Mouse (Mus musculus) heart, embryonic 16.5 days (tissue): ENCODE measurements around the gene Ergic1. TPM values are rescaled to one million over a fixed set of nuclear protein-coding genes. Genes with fewer than 3 reads are reported as not detected.

Experiments used
- ATAC-seq: fragments of 200-750 bp; cut with Nextera tagmentation; replicated peaks from 2 replicates; pipeline ENCODE4 v1.8.0; 2017; ENCODE audit warnings: moderate number of reproducible peaks; ENCODE audit not compliant: insufficient read depth, low FRiP score; ENCODE audit errors: extremely low read depth
- H3K27ac ChIP-seq: fragments of 300-500 bp; sonication (generic); 2 replicates; pipeline ENCODE4 v1.5.1; 2014; ENCODE audit warnings: mild to moderate bottlenecking, low read length, control low read depth, moderate library complexity
- H3K27me3 ChIP-seq: fragments of 300-500 bp; sonication (generic); 2 replicates; pipeline ENCODE4 v1.6.1; 2014; ENCODE audit warnings: low read length, mixed read lengths; ENCODE audit not compliant: control insufficient read depth, insufficient read depth
- H3K36me3 ChIP-seq: fragments of 300-500 bp; sonication (generic); 2 replicates; pipeline ENCODE4 v1.6.1; 2014; ENCODE audit not compliant: control insufficient read depth, insufficient read depth
- H3K4me1 ChIP-seq: fragments of 300-500 bp; sonication (generic); 2 replicates; pipeline ENCODE4 v1.6.1; 2014; ENCODE audit warnings: low read length, mixed read lengths; ENCODE audit not compliant: control insufficient read depth, insufficient read depth
- H3K4me2 ChIP-seq: fragments of 300-500 bp; sonication (generic); 2 replicates; pipeline ENCODE4 v1.6.1; 2014; ENCODE audit warnings: low read depth, mild to moderate bottlenecking, control low read depth, low read length
- H3K4me3 ChIP-seq: fragments of 300-500 bp; sonication (generic); 2 replicates; pipeline ENCODE4 v1.5.1; 2014; ENCODE audit warnings: mild to moderate bottlenecking, control low read depth, low read length
- H3K9ac ChIP-seq: fragments of 300-500 bp; sonication (generic); 2 replicates; pipeline ENCODE4 v1.6.1; 2014; ENCODE audit warnings: low read length, control low read depth
- H3K9me3 ChIP-seq: fragments of 300-500 bp; sonication (generic); replicated peaks from 2 replicates; pipeline ENCODE4 v1.6.1; 2016; ENCODE audit warnings: low read length; ENCODE audit not compliant: control insufficient read depth
- WGBS: fragments of 180-500 bp; shearing (Covaris S2); extraction: QIAGEN DNeasy Blood & Tissue Kit; methylation state at CpG from one replicate; pipeline ENCODE4 v1.1.7; 2014; 5-methylcytosine and 5-hydroxymethylcytosine counted together
- polyA plus RNA-seq: library from polyadenylated mRNA; unstranded; fragments of >200 nt; fragmentation: Nextera tagmentation; extraction: Ambion mirVana; gene quantifications from 2 replicates; pipeline ENCODE4 v1.2.1, GENCODE M21; 2015

Ergic1 gene
- polyA plus RNA-seq, 1 experiment from 2014 or later = 84.9 TPM

DNA sequence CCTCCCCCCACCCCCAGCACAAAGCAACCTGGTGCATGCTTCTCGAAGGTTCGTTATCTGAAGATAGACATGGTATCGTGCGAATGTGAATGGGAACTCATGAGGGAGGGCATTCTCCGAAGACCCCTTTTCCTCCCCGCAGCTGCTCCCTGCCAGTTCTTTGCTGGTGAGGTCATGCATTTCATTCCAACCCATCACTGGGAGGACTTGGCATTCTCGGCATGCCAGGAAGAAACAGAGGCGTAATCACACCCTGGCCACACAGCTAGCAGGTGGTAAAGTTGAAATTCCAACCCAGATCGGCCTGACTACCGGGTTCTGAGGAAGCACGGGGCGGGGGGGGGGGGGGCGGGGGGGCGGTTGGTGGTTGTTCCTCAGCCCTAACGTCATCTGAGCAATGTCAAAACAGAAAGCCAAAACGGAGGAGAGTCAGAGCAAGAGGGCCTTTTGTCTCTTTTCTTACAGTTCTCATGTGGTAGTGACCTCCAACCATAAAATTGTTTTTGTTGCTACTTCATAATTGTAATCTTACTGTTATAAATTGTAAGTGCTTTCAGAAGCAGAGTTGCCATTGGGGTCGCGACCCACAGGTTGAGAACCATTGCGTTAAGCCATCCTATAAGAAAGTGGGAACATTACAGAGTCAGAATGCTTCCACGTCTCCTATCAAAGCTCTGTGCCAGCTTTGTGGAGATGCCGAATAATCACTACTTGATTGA is 97.7 kb downstream of the Ergic1 start:
- H3K9me3 ChIP-seq = no peaks in the 10 kb centered on the region
- H3K36me3 ChIP-seq = peaks cover 14% of the 10 kb centered on the region
- H3K4me3 ChIP-seq = no peak overlapping the region
- 0 out of 2 replicates have a peak overlapping the region, but pooled peaks have one; percentile 26 for H3K9ac ChIP-seq
- H3K27me3 ChIP-seq = no peaks in the 10 kb centered on the region
- ATAC-seq = no peak
- H3K27ac ChIP-seq = peak overlapping the region; percentile 40; the same call in 1 of the 2 replicates
- H3K4me1 ChIP-seq = peaks cover 25% of the 10 kb centered on the region
- WGBS = 24% methylated on average over 18 of the region's 21 CpGs
- H3K4me2 ChIP-seq = peak overlapping the region; percentile 20; the same call in 1 of the 2 replicates

GRCm38 (mm10) chr17:26659573-26659915 is 98.3 kb downstream of the Ergic1 start:
- H3K27ac ChIP-seq = peak overlapping the region; percentile 29; the same call in 1 of the 2 replicates
- WGBS = 59% methylated on average over 3 of the region's 3 CpGs

GRCm38 (mm10) chr17:26660192-26660912 is 99.1 kb downstream of the Ergic1 start:
- no peak overlapping the region for H3K27ac ChIP-seq
- H3K9me3 ChIP-seq = no peaks in the 10 kb centered on the region
- 27% methylated on average over 20 of the region's 21 CpGs for WGBS
- H3K27me3 ChIP-seq = no peaks in the 10 kb centered on the region
- peaks cover 8% of the 10 kb centered on the region for H3K36me3 ChIP-seq
- no peak overlapping the region for H3K9ac ChIP-seq
- no peak overlapping the region for H3K4me3 ChIP-seq
- peak; percentile 35; the same call in 1 of the 2 replicates for ATAC-seq
- H3K4me1 ChIP-seq = peaks cover 26% of the 10 kb centered on the region
- H3K4me2 ChIP-seq = no peak overlapping the region

More at GRCm38 (mm10) chr17:26659573-26659915, 98.3 kb downstream of the Ergic1 start:
- Histone ChIP-seq H3K4me3 (no peak overlapping the region), H3K9me3 (no peaks in the 10 kb centered on the region), H3K9ac (0 out of 2 replicates have a peak overlapping the region, but pooled peaks have one; percentile 25), H3K4me2 (no peak overlapping the region), H3K4me1 (peaks cover 26% of the 10 kb centered on the region), H3K36me3 (peaks cover 14% of the 10 kb centered on the region), H3K27me3 (no peaks in the 10 kb centered on the region)
- ATAC-seq = no peak

- Histone ChIP-seq H3K4me3 (no peak overlapping the region), H3K27ac (no peak overlapping the region), H3K4me2 (no peak overlapping the region), H3K9me3 (no peaks in the 10 kb centered on the region), H3K4me1 (peaks cover 26% of the 10 kb centered on the region), H3K27me3 (no peaks in the 10 kb centered on the region), H3K36me3 (peaks cover 3% of the 10 kb centered on the region; the same call in 1 of the 2 replicates), H3K9ac (no peak overlapping the region)
- no peak for ATAC-seq
- WGBS = 79% methylated on average over 5 of the region's 5 CpGs
Observed at GRCm38 (mm10) chr17:26662204-26662603, 100.9 kb downstream of the Ergic1 start.

DNA sequence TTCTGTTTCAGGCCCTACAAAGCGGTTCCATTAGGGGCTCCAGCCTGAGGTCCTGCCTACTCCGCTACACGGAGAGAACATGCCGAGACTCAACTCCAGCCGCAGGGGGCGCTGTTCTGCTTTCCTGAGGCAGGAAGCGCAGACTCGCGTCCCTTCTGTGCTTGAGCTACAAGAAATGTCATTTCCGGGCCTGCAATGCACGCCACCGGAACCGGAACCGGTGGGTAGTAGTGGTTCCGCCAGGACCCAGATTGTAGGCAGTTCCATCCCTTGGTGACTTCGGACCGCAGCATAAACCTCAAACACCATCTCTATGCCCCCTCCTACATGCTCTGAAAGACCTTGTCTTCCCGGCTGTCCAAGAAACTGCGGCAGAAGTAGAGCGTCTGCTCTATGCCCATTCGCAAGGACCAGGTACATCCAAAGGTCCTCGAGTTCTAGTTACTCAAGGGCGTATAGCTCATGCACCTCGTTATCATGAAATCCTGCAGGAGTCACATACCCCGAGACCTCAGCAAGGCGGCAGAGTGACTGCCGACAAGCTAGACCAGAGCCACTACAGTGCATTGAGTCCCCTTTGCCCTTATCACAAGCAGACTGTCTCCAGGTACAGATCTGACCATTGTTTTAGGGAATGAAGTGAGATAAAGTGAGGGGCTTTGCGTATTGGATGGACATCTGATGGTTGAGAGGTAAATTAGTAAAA is 101.8 kb downstream of the Ergic1 start, which contains the start of gene Atp6v0e:
Gene Atp6v0e (plus strand): TSS at position 254 of the 706 bp plus-strand sequence.
- peak within 1 kb of the TSS; percentile 71 for H3K27ac ChIP-seq
- H3K4me1 ChIP-seq = peaks cover 26% of the 10 kb centered on the region
- no peaks in the 10 kb centered on the region for H3K36me3 ChIP-seq
- peak within 1 kb of the TSS; percentile 81 for H3K9ac ChIP-seq
- peak within 1 kb of the TSS; percentile 88 for H3K4me2 ChIP-seq
- H3K4me3 ChIP-seq = peak within 1 kb of the TSS; percentile 86
- H3K9me3 ChIP-seq = no peaks in the 10 kb centered on the region
- WGBS = 1% methylated on average over 28 of the region's 28 CpGs
- H3K27me3 ChIP-seq = no peaks in the 10 kb centered on the region
- ATAC-seq = peak; percentile 75

GRCm38 (mm10) chr17:26665600-26665999 is 104.3 kb downstream of the Ergic1 start:
- Histone ChIP-seq H3K4me2 (no peak overlapping the region), H3K9me3 (no peaks in the 10 kb centered on the region), H3K27me3 (no peaks in the 10 kb centered on the region), H3K27ac (no peak overlapping the region), H3K9ac (no peak overlapping the region), H3K36me3 (no peaks in the 10 kb centered on the region), H3K4me3 (no peak overlapping the region), H3K4me1 (peaks cover 12% of the 10 kb centered on the region)
- WGBS = 75% methylated on average over 4 of the region's 4 CpGs
- no peak for ATAC-seq

GRCm38 (mm10) chr17:26671268-26671667 is 110.0 kb downstream of the Ergic1 start:
- Histone ChIP-seq H3K9me3 (no peaks in the 10 kb centered on the region), H3K27ac (no peak overlapping the region), H3K4me1 (0 out of 2 replicates have a peak, but pooled peaks cover 2% of the 10 kb centered on the region), H3K4me2 (no peak overlapping the region), H3K36me3 (no peaks in the 10 kb centered on the region), H3K9ac (no peak overlapping the region), H3K27me3 (no peaks in the 10 kb centered on the region), H3K4me3 (no peak overlapping the region)
- WGBS = 44% methylated on average over 4 of the region's 4 CpGs
- no peak for ATAC-seq

DNA sequence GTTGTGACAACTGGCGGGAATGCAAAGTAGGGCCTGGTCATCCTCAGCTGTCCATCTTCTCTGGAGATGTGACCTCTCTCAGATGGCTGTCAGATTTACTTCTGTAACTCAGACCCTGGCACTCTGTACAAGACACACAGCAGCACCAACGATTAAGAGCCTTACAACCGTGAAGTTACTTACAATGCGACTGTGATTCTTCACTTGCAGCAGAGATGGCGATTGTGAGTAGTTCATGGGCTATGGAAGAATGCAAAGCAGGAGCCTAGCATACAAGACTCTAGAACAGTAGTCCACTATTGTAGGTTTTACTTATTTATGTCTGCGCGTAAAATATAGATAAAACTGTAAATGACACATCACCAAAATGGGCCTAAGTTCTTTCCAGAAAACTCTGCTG is 114.6 kb downstream of the Ergic1 start:
- Histone ChIP-seq H3K4me1 (peaks cover 18% of the 10 kb centered on the region), H3K9ac (peak overlapping the region; percentile 47; the same call in 1 of the 2 replicates), H3K27ac (peak overlapping the region; percentile 41), H3K4me2 (peak overlapping the region; percentile 82), H3K27me3 (no peaks in the 10 kb centered on the region), H3K36me3 (peaks cover 5% of the 10 kb centered on the region; the same call in 1 of the 2 replicates), H3K9me3 (no peaks in the 10 kb centered on the region), H3K4me3 (peak overlapping the region; percentile 91)
- 21% methylated on average over 7 of the region's 7 CpGs for WGBS
- no peak for ATAC-seq
